Mouse (Mus musculus): ENCODE results near the gene Dhx15. TPM values are rescaled to one million over a fixed set of nuclear protein-coding genes. Genes with fewer than 3 reads are reported as not detected.

Dhx15 gene
- polyA plus RNA-seq, 1 experiment from 2014 or later = 147 TPM

GRCm38 (mm10) chr5:52218238-52218637, 27.9 kb upstream of the Dhx15 start:
- H3K9ac ChIP-seq = 0 out of 2 replicates have a peak overlapping the region, but pooled peaks have one; percentile 24
- no peaks in the 10 kb centered on the region for H3K27me3 ChIP-seq
- H3K4me2 ChIP-seq = 0 out of 2 replicates have a peak overlapping the region, but pooled peaks have one; percentile 21
- H3K9me3 ChIP-seq = no peaks in the 10 kb centered on the region
- 71% methylated on average over 6 of the region's 6 CpGs for WGBS
- peak; percentile 33; the same call in 1 of the 2 replicates for ATAC-seq (ENCODE audit: low FRiP score)
- peak overlapping the region; percentile 40; the same call in 1 of the 2 replicates for H3K27ac ChIP-seq
- H3K4me1 ChIP-seq (replicated peaks) = peaks cover 25% of the 10 kb centered on the region
- no peaks in the 10 kb centered on the region for H3K36me3 ChIP-seq
- no peak overlapping the region for H3K4me3 ChIP-seq

- WGBS = 81% methylated on average over 7 of the region's 7 CpGs
- Histone ChIP-seq H3K27ac (no peak overlapping the region), H3K27me3 (no peaks in the 10 kb centered on the region), H3K9ac (no peak overlapping the region), H3K4me1 (replicated peaks) (peaks cover 18% of the 10 kb centered on the region), H3K4me3 (no peak overlapping the region), H3K36me3 (no peaks in the 10 kb centered on the region), H3K9me3 (no peaks in the 10 kb centered on the region), H3K4me2 (no peak overlapping the region)
- ATAC-seq (ENCODE audit: low FRiP score) = no peak
Measured at GRCm38 (mm10) chr5:52213143-52213900, 23.0 kb upstream of the Dhx15 start.

- Histone ChIP-seq H3K4me1 (replicated peaks) (peaks cover 31% of the 10 kb centered on the region), H3K4me2 (peak overlapping the region; percentile 90), H3K9ac (peak overlapping the region; percentile 46; the same call in 1 of the 2 replicates), H3K9me3 (no peaks in the 10 kb centered on the region), H3K4me3 (peak overlapping the region; percentile 98), H3K27ac (no peak overlapping the region; the same call in 1 of the 2 replicates), H3K27me3 (no peaks in the 10 kb centered on the region), H3K36me3 (no peaks in the 10 kb centered on the region)
- no peak for ATAC-seq (ENCODE audit: low FRiP score)
- WGBS = 37% methylated on average over 1 of the region's 1 CpGs
Measured at GRCm38 (mm10) chr5:52191180-52191468, 810 bp upstream of the Dhx15 start.

- Histone ChIP-seq H3K27ac (peak overlapping the region; percentile 93), H3K36me3 (no peaks in the 10 kb centered on the region), H3K9ac (peak overlapping the region; percentile 98), H3K4me1 (replicated peaks) (peaks cover 38% of the 10 kb centered on the region), H3K4me2 (peak overlapping the region; percentile 90), H3K9me3 (no peaks in the 10 kb centered on the region), H3K4me3 (peak overlapping the region; percentile 98), H3K27me3 (no peaks in the 10 kb centered on the region)
- WGBS = 0% methylated on average over 59 of the region's 63 CpGs
- peak; percentile 88 for ATAC-seq (ENCODE audit: low FRiP score)
Measured at GRCm38 (mm10) chr5:52189664-52190365, 499 bp downstream of the Dhx15 start.

GRCm38 (mm10) chr5:52188206-52188605, 2.1 kb downstream of the Dhx15 start:
- Histone ChIP-seq H3K9me3 (no peaks in the 10 kb centered on the region), H3K36me3 (peaks cover 11% of the 10 kb centered on the region), H3K27me3 (no peaks in the 10 kb centered on the region), H3K4me1 (replicated peaks) (peaks cover 38% of the 10 kb centered on the region), H3K9ac (0 out of 2 replicates have a peak overlapping the region, but pooled peaks have one; percentile 98), H3K27ac (no peak overlapping the region), H3K4me2 (peak overlapping the region; percentile 90), H3K4me3 (peak overlapping the region; percentile 98)
- 29% methylated on average over 3 of the region's 3 CpGs for WGBS
- no peak for ATAC-seq (ENCODE audit: low FRiP score)

- Histone ChIP-seq H3K4me2 (no peak overlapping the region), H3K9ac (no peak overlapping the region), H3K27ac (no peak overlapping the region), H3K4me3 (no peak overlapping the region), H3K4me1 (replicated peaks) (no peaks in the 10 kb centered on the region), H3K36me3 (0 out of 2 replicates have a peak, but pooled peaks cover 2% of the 10 kb centered on the region), H3K9me3 (no peaks in the 10 kb centered on the region), H3K27me3 (no peaks in the 10 kb centered on the region)
- ATAC-seq (ENCODE audit: low FRiP score) = no peak
- 82% methylated on average over 1 of the region's 1 CpGs for WGBS
Measured at GRCm38 (mm10) chr5:52177326-52177725, 13.0 kb downstream of the Dhx15 start.

- no peak for ATAC-seq (ENCODE audit: low FRiP score)
- Histone ChIP-seq H3K36me3 (peaks cover 31% of the 10 kb centered on the region), H3K4me3 (no peak overlapping the region)
Measured at GRCm38 (mm10) chr5:52168468-52168867, 21.8 kb downstream of the Dhx15 start.

GRCm38 (mm10) chr5:52149138-52149537, 41.2 kb downstream of the Dhx15 start:
- no peak overlapping the region for H3K27ac ChIP-seq
- no peak for ATAC-seq (ENCODE audit: low FRiP score)
- H3K4me2 ChIP-seq = no peak overlapping the region
- no peaks in the 10 kb centered on the region for H3K27me3 ChIP-seq
- 95% methylated on average over 3 of the region's 3 CpGs for WGBS
- peaks cover 16% of the 10 kb centered on the region for H3K36me3 ChIP-seq
- H3K9ac ChIP-seq = no peak overlapping the region
- H3K4me3 ChIP-seq = no peak overlapping the region
- no peaks in the 10 kb centered on the region for H3K4me1 ChIP-seq (replicated peaks)
- H3K9me3 ChIP-seq = no peaks in the 10 kb centered on the region

More at GRCm38 (mm10) chr5:52168468-52168867, 21.8 kb downstream of the Dhx15 start:
- 63% methylated on average over 2 of the region's 2 CpGs for WGBS
- Histone ChIP-seq H3K4me1 (replicated peaks) (no peaks in the 10 kb centered on the region), H3K27ac (no peak overlapping the region), H3K9ac (no peak overlapping the region), H3K27me3 (no peaks in the 10 kb centered on the region), H3K4me2 (no peak overlapping the region), H3K9me3 (no peaks in the 10 kb centered on the region)

- no peak overlapping the region for H3K4me3 ChIP-seq
- no peak for ATAC-seq (ENCODE audit: low FRiP score)
- no peak overlapping the region for H3K9ac ChIP-seq
- no peak overlapping the region for H3K4me2 ChIP-seq
- 94% methylated on average over 4 of the region's 4 CpGs for WGBS
- no peaks in the 10 kb centered on the region for H3K4me1 ChIP-seq (replicated peaks)
- no peaks in the 10 kb centered on the region for H3K27me3 ChIP-seq
- H3K36me3 ChIP-seq = peaks cover 20% of the 10 kb centered on the region
- no peak overlapping the region for H3K27ac ChIP-seq
- no peaks in the 10 kb centered on the region for H3K9me3 ChIP-seq
Measured at GRCm38 (mm10) chr5:52147141-52147540, 43.2 kb downstream of the Dhx15 start.

GRCm38 (mm10) chr5:52145684-52146083, 44.6 kb downstream of the Dhx15 start:
- Histone ChIP-seq H3K4me2 (no peak overlapping the region), H3K27ac (no peak overlapping the region), H3K27me3 (no peaks in the 10 kb centered on the region), H3K9me3 (no peaks in the 10 kb centered on the region), H3K9ac (no peak overlapping the region), H3K4me1 (replicated peaks) (0 out of 2 replicates have a peak, but pooled peaks cover 6% of the 10 kb centered on the region), H3K4me3 (no peak overlapping the region), H3K36me3 (peaks cover 12% of the 10 kb centered on the region)
- no peak for ATAC-seq (ENCODE audit: low FRiP score)
- 94% methylated on average over 6 of the region's 6 CpGs for WGBS

GRCm38 (mm10) chr5:52141936-52142335, 48.4 kb downstream of the Dhx15 start:
- no peak for ATAC-seq (ENCODE audit: low FRiP score)
- 94% methylated on average over 9 of the region's 9 CpGs for WGBS
- Histone ChIP-seq H3K4me3 (no peak overlapping the region), H3K4me2 (no peak overlapping the region), H3K36me3 (peaks cover 20% of the 10 kb centered on the region; the same call in 1 of the 2 replicates), H3K4me1 (replicated peaks) (peaks cover 9% of the 10 kb centered on the region; the same call in 1 of the 2 replicates), H3K27ac (no peak overlapping the region), H3K27me3 (no peaks in the 10 kb centered on the region), H3K9me3 (no peaks in the 10 kb centered on the region), H3K9ac (no peak overlapping the region)

- no peaks in the 10 kb centered on the region for H3K9me3 ChIP-seq
- H3K27ac ChIP-seq = no peak overlapping the region
- no peak overlapping the region for H3K9ac ChIP-seq
- 92% methylated on average over 6 of the region's 6 CpGs for WGBS
- ATAC-seq (ENCODE audit: low FRiP score) = no peak
- no peaks in the 10 kb centered on the region for H3K27me3 ChIP-seq
- peaks cover 23% of the 10 kb centered on the region for H3K36me3 ChIP-seq
- no peak overlapping the region for H3K4me2 ChIP-seq
- H3K4me1 ChIP-seq (replicated peaks) = peaks cover 9% of the 10 kb centered on the region; the same call in 1 of the 2 replicates
- no peak overlapping the region for H3K4me3 ChIP-seq
Measured at GRCm38 (mm10) chr5:52138819-52139218, 51.5 kb downstream of the Dhx15 start.

Data from hindbrain, embryonic 13.5 days (tissue).